Mouse (Mus musculus) lung, adult 2 months (tissue): Measurements from ENCODE around the gene Calml4.

Experiments used
- CTCF ChIP-seq: fragments of 200-500 bp; IDR thresholded peaks from 2 replicates; pipeline ENCODE4 v1.5.1; 2011; ENCODE audit warnings: mild to moderate bottlenecking, low read length, control low read depth; ENCODE audit not compliant: insufficient read depth
- POLR2A ChIP-seq: fragments of 200-500 bp; IDR thresholded peaks from 2 replicates; pipeline ENCODE4 v1.6.1; 2011; ENCODE audit warnings: low read depth, mild to moderate bottlenecking, control low read depth, low read length, borderline replicate concordance; ENCODE audit errors: extremely low read depth

DNA sequence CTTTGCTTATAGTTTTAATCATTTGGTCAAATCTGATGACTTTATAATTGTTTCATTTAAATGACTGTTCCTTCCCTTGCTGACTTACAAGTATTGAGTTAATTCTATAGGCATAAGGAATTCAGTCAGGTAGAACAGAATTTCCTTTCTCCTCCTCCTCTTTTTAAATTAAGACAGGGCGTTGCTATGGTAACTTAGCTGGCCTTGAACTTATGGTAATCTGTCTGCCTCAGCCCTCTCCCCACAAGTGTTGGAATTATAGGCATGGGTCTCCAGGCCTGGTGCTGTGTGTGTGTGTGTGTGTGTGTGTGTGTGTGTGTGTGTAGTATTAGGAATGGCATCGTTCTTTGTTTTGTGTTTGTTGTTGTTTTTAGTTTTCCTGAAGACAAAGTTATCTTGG, 43.9 kb downstream of the Calml4 start:
- TF ChIP-seq CTCF, result no peak
- TF ChIP-seq POLR2A, result no peak
